Mouse (Mus musculus) adrenal gland, adult 18-20 months (tissue): ENCODE data around the gene Snx29. TPM values are rescaled to one million over a fixed set of nuclear protein-coding genes. Genes with fewer than 3 reads are reported as not detected.
"Not testable (repeated sequence)": the region's sequence is repeated elsewhere in the genome, so short reads cannot be mapped to it uniquely, and the experiment has no call there.

Source experiments
- DNase-seq, 2 experiments: peaks; one replicate each; pipeline ENCODE4 v3.0.0; 2021 to 2022; ENCODE audit warnings: low spot score in 2 of 2
- total RNA-seq, 2 experiments: library from RNA; stranded (reverse); gene quantifications; 1 replicate in 1 of 2; 2 replicates in 1 of 2; pipeline ENCODE4 v1.2.3; 2021

Snx29 gene
- total RNA-seq, 2 experiments from 2014 or later: 13.6 to 15.4 TPM

DNA sequence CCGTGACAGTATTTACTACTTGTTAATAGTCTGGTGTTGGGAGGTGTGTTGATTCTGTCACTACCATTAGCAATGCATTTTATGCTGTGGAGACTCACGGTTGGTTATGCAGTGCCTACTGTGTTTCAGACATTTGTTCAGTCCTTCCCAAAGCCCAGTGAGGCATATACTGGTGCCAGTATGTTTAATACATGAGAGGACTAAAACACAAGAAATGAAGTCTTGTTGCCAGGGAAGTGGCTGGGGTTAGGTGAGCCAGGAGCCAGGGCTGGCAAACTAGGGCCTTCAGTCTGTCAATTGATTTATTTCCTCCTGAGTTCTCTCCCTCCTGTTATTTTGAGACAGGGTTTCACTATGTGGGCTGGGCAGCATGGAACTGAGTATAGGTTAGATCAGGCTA is 154.3 kb downstream of the Snx29 start:
- DNase-seq: no peak

DNA sequence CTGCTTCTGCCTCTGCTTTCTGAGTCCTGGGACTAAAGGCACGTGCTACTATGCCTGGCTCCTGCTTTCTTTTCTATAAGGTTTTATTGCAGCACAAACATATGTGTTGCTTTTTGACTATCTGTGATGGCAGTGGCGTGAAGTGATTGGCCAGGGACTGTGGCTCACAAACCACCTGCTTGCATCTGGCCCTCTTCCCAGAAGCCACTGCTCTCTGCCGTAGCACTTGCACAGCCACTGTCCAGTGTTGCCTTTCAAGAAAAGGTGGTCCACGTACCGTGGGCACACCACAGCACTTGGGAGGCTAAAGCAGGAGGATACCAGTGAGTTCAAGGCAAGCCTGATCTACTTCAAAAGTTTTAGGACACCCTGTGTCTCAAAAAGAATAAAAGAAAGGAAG is 154.9 kb downstream of the Snx29 start:
- no peak for DNase-seq

DNA sequence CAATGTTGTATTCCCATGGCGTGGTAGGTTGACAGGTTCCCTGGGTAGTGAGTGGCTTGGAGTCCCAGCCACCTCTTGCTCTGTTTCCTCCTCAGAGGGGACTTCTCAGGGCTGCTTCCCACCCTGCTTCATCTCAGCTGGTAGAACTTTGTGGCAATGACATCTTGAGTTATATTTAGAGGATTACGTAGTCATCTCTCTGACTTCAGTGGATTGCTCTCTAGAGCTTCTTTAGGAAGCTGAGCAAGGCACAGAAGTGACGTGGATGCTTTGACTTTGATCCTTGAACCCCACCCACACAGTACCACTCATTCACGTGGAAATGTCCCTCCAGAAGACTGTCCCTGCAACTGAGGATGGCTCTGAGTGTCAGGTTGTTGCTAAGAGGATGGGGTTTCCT is 156.9 kb downstream of the Snx29 start:
- no peak for DNase-seq

DNA sequence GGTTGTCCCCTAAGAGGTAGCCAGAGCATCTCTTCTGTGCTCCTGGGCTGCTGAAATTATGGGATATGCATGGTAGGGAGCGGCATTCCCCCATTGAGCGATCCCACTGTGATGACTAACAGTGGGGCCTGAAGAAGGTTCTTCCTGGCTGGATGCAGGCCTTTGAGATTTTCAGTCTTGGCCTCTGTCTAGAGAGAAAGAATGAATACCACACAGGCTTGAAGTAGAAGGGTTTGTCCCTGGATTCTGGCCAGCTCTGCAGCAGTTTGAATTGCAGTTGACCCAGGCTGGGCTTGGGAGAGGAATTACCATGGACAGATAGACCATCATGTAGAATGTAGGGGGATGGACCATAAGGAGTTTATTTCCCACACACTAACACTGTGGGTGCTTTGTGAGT is 159.5 kb downstream of the Snx29 start:
- no peak for DNase-seq

DNA sequence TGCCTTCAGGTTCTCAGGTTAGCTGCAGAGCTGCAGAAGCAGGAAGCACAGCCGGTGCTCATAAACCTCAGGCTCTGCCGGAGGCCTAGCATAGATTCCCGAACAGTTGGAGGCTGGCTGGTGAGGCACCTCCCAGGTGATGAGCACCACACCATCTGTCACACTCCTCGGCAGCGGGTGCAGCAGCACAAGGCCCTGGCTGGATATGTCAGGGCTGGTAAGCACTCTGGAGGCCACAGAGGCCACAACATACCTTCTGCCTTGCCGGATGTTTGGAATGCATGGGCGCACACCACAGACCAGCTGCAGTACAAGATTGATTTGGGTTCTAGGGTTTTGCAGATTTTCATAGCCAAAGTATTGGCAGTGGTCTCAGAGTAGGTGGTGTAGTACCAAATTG is 172.2 kb downstream of the Snx29 start:
- no peak for DNase-seq

DNA sequence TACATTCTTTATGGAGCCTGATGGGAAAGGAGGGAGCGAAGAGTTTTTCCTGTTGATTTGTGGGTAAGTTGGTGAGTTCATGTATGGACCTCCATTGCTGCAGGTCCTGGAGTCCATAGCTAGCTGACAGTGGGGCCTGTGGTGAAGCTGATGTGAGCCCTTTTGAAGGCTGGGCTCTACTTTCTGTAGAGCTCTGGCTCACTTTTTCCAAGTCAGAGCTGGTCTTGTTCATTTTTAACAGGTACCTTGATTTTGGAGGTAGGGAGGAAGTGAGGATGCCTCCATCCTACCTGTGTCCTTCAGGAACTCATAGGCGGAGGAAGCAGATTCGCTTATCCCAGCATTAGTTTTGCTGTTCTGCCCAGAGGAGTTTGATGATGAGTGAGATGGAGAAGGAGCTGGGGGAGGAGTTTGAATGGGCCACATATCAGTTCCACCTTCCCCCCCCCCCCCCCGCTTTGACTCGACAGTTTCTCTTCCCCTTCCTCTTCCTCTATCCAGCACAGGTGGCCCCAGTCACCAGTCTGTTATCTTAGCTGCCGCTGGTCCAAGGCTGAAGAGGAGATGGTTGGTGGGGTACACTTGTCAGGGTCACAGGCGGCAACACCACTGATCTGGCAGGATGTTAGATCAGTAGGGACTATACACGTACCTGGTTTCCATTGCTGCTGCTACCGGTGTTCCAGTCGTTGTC is 173.4 kb downstream of the Snx29 start:
- DNase-seq: no peak

DNA sequence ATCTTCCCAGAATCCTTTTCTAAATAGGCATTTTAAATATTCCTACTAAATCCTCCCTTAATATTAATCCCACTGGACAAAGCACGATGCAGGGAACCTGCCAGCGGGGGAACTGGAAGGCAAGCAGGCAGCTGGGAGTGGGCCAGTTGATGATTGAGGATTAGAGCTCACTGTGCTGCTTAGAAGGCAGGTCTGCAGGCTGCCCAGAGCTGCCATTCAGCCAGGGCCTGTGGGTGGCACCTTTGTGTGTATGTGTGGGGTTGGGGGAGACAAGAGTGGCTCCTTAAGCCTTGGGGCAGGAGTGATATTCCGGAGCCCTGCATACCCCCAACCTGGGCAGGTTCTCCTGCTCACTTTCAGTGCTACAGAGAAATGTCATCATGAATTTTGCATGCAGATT is 174.0 kb downstream of the Snx29 start:
- no peak for DNase-seq

DNA sequence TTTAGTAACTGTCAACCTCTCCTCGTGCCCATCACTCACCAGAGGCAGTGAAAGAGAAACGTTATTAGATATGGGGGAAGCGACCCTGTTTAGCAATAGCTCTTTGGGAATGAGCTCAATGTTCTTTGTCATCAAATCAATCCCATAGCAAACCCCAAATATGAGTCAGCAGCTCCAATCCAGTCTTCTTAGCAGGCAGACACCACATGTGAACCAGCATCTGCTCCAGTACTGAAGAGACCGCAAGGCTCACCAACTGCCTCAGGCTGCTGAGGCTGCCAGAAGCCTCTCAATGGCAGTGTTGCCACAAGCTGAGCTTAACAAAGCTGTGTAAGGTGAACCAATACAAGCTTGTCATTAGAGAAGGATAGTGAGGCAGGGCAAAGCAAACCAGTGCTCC is 177.4 kb downstream of the Snx29 start:
- no peak for DNase-seq

DNA sequence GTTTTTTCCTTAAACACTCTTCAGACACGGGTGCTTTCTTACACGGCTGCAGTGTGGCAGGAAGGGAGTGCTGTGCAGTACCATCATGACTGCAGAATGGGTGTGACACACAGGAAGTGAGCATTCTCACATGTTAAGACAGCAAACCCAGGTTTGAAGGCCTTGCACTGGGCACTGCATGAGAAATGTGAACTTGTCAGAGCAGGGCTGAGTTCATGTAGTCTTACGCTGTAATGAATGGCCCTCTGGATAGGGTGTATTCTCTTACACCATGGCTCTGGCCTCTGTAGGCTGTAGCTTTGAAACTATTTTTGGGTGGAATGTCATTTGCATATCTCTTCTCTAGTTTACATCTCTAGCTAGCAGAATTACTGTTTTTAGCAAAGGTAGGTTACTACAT is 178.4 kb downstream of the Snx29 start:
- no peak for DNase-seq

DNA sequence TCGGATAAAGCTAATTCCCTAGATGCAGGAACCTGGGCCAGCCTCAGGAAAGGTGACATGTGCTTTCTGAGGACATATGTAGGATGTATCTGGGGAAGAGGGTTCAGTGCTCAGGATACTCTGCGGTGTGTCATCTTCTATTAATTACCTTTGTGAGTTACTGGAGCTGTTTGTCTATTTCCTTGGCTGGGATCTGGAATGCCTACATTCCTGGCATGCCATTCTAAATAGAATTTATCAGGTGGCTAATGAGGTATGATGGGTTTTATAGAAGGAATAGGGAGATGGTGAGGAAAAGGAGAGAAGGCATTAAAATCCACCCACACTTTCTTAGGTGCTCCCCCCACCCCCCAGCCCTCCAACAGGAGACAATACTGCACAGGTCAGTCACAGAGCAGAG is 178.9 kb downstream of the Snx29 start:
- no peak for DNase-seq

DNA sequence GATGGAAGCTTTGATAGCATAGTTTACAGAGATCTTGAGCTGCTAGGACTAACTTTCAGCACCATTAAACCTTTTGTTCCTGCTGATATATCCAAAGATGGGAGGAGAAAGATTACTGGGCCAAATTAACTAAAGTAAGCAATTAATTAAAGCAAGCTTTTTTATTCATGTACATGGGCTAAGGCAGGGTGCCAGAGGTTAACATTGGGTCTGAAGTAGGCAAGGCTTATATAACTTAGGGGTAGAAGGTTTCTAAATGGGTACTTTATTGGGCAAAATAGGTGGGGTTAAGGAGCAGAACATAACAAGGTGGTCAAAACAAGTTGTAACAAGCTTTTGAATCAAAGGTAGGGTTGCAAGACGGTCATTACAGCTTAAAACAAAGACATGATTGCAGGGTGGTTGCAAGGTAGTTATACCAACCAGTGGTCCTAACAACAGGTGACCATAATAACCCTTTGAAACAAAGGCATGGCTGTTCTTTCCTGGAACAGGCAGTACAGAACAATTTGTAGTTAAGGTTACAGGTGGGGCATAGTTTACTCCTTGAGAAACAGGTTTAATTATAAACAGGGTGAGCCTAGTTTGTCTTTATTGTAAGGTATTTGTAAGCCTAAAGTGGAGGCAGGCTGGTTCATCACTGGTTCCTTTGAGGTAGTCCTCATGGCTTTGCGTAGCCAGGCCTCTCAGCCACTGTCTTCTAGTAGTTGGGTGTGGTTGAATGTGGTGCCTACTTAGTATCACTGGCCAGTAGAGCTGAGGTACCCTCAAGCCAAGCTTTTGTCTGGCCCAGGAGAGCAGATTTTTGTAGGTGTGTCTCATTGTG is 182.2 kb downstream of the Snx29 start:
- no peak for DNase-seq

DNA sequence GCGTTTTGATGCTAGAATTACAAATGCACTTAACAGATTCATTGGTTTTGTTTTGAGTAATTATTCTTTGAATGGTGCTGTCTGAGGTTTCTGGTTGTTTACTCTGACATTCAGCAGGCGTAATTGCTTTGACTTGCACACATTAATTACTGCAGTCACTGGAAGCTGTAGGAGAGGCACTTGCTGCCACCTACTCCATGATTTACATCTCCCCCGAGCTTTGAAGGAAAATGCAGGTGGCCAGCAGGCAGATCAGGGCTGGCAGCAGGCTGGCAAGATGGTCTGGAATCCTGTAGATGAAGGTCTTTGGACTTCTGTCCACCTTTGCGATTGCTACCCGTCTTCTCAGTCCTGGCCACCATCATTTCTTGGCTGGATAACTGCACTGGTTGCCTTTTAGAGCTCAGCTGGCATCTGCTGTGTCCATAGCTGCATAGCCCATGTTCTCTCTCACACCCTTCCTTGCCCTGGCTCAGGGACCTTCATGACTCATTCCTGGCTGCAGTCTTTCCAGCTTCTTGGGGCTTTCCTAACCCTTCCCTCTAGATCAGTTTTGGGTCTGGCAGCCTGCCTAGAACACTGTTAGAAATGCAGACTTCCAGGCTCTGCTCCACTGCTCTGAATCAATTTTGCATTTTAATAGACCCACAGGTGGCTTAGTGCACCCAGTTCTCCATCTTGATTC is 182.9 kb downstream of the Snx29 start:
- peak; percentile 50 to 57 for DNase-seq

DNA sequence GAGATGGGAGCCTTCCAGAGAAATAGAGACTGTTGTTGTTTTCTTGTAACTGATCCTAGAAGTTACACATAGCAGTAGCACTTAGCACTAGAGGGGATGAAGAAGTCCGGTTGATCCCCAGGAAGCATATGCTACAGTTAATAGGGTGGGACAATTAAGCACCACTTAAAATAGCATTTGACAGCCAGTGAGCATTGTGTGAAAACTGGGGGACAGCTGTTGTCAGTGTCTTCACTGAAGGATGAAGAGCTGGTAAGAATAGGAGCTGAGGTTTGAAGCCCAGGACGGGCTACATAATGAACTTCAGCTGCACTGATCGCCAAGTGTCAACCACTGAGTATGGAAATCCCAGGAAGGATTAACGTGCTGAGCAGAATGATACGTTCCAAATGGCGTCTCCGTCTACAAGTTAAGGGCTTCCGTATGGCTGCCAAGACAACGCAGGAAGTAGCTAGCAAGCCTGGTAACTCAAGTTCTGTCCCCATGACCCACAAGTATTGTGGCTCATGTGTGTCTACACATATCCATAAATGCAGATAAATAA is 184.6 kb downstream of the Snx29 start:
- DNase-seq: no peak

DNA sequence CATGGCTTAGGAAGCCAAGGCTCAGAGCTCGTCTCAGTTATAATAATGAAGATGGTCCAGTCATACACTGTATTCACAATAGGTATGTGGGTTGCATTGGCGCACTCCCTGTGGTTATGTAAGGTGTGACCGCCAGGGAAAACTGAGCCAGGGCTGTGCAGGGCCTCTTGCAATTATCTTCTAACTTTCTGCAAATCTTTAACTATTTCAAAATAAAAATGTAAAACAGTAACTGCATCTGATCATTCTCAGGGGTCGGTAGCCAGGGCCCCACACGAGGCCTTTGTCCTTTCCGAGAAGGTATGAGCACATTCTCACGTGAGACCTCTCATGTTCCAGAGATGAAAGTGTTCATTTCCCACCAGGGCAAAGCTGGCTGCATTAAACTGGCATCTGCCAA is 185.6 kb downstream of the Snx29 start:
- no peak for DNase-seq

DNA sequence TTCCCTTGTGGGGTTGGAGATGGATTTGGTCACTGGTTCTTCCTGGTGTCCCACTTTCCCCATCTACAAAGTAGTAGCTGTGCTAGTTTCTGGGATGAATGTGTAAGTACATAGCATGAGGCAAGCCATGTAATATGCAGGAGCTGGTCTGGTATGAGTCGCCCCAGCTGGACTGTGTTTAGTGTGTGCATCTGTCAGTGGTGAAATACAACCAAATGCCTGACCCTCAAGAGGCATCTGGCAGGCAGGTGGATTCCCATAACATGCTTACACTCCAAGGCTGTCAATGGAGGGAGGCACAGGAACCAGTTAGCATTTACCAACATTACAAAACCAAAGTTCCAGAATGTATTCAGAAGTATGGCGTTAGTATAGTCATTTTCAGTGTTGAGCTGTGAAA is 187.7 kb downstream of the Snx29 start:
- no peak for DNase-seq

DNA sequence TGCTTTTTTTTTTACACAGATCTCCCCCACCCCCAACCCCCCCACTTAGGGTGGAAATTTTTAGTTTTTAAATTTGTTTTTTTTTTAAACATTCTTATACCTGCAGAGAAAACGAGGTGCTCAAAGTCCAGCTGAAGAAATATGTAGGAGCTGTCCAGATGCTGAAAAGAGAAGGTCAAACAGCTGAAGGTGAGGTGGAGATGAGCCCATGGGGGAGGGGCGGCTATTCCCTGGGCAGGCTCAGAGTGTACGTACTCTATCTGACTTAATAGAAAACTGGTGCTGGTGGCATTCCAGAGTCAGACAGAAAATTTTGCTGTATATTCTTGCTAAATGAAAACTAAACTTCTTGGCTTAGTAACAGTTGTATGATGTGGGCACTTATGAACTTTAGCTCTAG is 188.1 kb downstream of the Snx29 start:
- DNase-seq: no peak

DNA sequence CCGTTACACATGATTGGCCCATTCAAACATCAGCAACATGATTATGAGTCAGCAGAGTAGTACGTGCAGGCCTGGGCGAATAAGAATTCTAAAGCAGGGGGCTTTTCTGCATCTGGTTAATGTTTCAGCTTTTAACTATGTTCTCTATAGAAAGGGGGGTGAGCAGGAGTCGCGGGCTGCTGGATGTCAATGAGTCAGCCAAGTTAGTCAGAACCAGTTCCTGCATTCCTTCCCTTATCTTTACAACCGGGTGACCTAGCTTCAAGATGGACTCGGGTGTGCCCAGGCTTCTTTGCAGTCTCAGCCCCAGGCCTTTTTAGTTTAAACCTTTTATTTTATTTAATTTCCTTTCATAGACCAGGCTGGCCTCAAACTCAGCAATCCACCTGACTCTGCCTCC is 189.0 kb downstream of the Snx29 start:
- not testable (repeated sequence) for DNase-seq

DNA sequence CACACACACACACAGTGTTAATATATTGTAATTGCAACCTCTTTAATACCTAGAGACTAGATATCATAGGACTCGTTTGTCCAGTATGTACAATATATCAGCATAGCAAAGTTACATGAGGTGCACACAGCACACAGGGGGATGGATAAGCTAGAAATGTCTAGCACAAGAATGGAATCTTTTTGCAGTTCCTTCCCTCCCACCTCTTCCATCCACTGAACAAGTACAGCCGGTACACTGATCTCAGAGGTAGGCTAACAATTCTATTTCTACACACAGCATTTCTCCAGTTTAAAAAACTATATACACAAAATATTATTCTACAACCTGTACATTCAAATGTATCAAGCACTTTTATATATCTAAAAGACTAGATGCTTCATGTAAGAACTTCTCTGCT is 194.0 kb downstream of the Snx29 start:
- DNase-seq: no peak

DNA sequence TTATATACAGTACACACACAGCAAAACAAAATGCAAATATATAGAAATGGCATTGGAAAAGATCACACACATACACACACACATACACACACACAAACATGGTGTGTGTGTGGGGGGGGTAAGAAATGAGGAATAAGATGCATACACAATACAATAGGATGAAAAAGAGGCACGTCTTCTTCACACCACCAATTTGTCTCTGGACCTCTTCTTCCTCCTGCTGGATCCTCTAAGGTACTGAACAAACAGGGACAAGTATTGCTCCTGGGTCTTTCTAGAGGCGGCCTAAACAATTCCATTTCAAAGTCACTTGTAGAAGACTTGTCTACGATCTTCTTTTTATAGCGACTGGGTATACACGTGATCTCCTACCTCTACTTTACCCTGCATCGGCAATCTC is 194.7 kb downstream of the Snx29 start:
- DNase-seq: no peak

DNA sequence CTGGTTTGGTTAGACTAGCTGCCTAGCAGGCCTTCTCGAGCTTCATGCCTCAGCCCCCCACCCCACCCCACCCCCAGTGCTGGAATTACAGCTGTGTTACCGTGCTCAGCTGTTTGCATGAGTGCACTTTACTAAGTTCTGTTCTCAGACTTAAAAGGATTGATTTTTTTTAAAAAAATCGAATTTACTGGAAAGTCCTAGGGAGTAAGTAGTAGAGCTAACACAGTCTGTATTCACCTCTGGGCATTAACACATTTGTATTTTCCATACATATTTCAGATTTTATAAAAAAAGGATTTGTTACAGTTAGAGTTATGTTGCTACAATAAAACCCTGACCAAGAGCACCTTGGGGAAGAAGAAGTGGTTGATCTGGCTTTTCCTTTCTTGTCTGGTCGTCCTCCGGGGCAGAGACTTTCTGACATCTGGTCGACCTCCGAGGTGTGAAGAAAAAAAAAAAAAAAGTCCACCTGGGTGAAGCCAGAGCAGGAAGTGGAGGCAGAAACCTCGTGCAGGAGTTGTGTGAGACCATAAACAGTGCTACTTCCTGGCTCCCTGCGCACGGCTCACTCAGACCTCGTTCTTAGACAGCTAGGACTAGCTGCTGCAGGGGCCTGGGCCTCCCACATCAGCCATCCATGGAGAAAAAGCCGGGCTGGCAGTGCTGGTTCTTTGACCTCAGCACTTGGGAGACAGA is 196.2 kb downstream of the Snx29 start:
- no peak for DNase-seq

DNA sequence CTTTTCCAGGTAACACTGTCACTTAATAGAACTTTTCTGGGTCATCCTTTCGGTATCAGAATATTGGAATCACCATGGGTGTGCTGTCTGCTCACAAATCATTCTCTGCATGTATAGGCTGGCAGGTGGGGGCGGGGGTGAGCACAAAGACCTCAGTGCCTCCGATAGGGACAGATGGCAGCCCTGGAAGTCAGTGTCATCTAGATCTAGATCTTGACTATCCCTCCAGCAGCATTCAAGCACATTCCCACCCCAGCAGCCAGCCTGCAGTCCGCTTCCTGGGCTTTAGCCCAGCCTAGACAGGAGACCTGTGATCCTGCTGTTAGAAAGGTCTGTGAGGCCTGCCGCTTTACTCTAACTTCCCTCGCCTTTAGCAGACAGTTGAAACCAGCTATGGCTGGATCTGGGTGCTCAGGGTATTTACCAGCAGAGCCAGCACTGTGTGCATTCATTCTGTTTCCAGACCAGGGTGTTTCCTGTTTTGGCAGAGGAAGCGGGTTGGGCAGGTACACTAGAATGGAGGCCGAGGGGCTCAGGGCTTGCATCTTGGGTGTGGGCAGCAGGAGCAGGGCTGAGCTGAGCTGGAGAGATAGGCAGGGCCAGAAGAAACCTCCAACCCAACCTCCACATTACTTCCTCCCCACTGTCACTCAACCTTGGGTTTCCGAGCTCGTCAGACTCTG is 203.5 kb downstream of the Snx29 start:
- no peak for DNase-seq
